Mouse (Mus musculus) limb, embryonic 15.5 days (tissue): ENCODE data around the gene Tspan6. TPM values are rescaled to one million over a fixed set of nuclear protein-coding genes. Genes with fewer than 3 reads are reported as not detected.

ENCODE experiments used
- ATAC-seq: fragments of 200-750 bp; cut with Nextera tagmentation; 2 replicates; pipeline ENCODE4 v1.8.0; 2017; ENCODE audit warnings: low read depth, moderate TSS enrichment; ENCODE audit not compliant: insufficient number of reproducible peaks, low FRiP score, low TSS enrichment
- H3K27ac ChIP-seq: fragments of 300-500 bp; sonication (generic); 2 replicates; pipeline ENCODE4 v1.5.1; 2015; ENCODE audit warnings: moderate library complexity, mild to moderate bottlenecking, inconsistent platforms
- H3K27me3 ChIP-seq: fragments of 300-500 bp; sonication (generic); 2 replicates; pipeline ENCODE4 v1.6.1; 2015; ENCODE audit warnings: inconsistent platforms
- H3K36me3 ChIP-seq: fragments of 300-500 bp; sonication (generic); 2 replicates; pipeline ENCODE4 v1.6.1; 2015; ENCODE audit warnings: inconsistent platforms
- H3K4me1 ChIP-seq: fragments of 300-500 bp; sonication (generic); 2 replicates; pipeline ENCODE4 v1.6.1; 2015; ENCODE audit warnings: inconsistent platforms
- H3K4me2 ChIP-seq: fragments of 300-500 bp; sonication (generic); 2 replicates; pipeline ENCODE4 v1.6.1; 2015; ENCODE audit warnings: mild to moderate bottlenecking, inconsistent platforms
- H3K4me3 ChIP-seq: fragments of 300-500 bp; sonication (generic); 2 replicates; pipeline ENCODE4 v1.5.1; 2015; ENCODE audit warnings: mild to moderate bottlenecking, inconsistent platforms
- H3K9ac ChIP-seq: fragments of 300-500 bp; sonication (generic); 2 replicates; pipeline ENCODE4 v1.6.1; 2015; ENCODE audit warnings: inconsistent platforms
- H3K9me3 ChIP-seq: fragments of 300-500 bp; sonication (generic); 2 replicates; pipeline ENCODE4 v1.6.1; 2016; ENCODE audit warnings: inconsistent platforms
- WGBS: fragments of 180-500 bp; shearing (Covaris S2); methylation state at CpG from one replicate; pipeline ENCODE4 v1.1.7; 2015; 5-methylcytosine and 5-hydroxymethylcytosine counted together
- polyA plus RNA-seq: library from polyadenylated mRNA; unstranded; fragments of >200 nt; fragmentation: Nextera tagmentation; extraction: Ambion mirVana; gene quantifications from 2 replicates; pipeline ENCODE4 v1.2.1, GENCODE M21; 2015

Gene Tspan6
- polyA plus RNA-seq, 1 experiment from 2014 or later = 153 TPM

DNA sequence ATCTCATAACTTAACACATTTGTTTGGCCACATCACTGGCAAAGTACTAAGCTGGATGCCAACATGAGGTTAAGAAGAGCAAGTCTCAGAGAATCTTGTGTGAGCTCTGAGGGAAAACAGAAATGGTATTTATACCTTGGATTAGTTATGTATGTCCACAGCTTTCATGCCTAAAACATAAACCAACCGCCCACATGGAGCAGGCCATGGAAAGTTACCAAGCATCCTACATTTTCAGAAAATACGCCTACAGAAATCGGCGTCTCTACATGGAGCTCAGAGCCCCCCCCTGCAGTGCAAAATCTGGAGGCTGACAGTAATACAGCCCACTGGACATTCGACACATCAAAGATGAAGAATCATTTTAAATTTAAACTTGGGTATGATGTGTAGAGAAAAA is 10.1 kb downstream of the Tspan6 start:
- Histone ChIP-seq H3K27me3 (no peaks in the 10 kb centered on the region), H3K27ac (no peak overlapping the region), H3K9me3 (no peaks in the 10 kb centered on the region), H3K4me2 (no peak overlapping the region), H3K9ac (no peak overlapping the region), H3K4me3 (no peak overlapping the region), H3K36me3 (no peaks in the 10 kb centered on the region), H3K4me1 (no peaks in the 10 kb centered on the region)
- WGBS = 80% methylated on average over 5 of the region's 5 CpGs
- ATAC-seq = no peak

DNA sequence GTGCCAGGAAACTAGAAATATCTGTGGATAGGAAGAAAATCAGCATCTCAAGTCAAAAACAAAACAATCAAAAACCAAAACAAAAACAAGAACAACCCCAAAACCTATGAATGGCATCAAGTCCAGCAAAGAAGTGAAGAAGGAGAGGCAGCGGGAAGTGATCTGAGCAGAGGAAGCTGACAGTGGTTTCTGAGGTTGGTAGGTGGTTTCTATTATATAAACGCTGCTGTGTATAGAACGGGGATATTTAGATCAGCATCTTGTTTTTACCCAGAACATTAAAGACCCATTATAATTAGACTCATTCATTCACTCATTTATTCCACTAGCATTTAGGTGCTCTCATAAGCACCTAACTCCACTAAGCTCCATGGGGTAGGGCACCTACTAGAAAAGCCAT is 10.9 kb downstream of the Tspan6 start:
- no peak overlapping the region for H3K4me2 ChIP-seq
- no peak for ATAC-seq
- 90% methylated on average over 3 of the region's 3 CpGs for WGBS
- no peaks in the 10 kb centered on the region for H3K36me3 ChIP-seq
- no peak overlapping the region for H3K27ac ChIP-seq
- H3K9me3 ChIP-seq = no peaks in the 10 kb centered on the region
- H3K9ac ChIP-seq = no peak overlapping the region
- H3K4me3 ChIP-seq = no peak overlapping the region
- no peaks in the 10 kb centered on the region for H3K27me3 ChIP-seq
- H3K4me1 ChIP-seq = no peaks in the 10 kb centered on the region

GRCm38 (mm10) chrX:133869743-133870142 is 28.5 kb downstream of the Tspan6 start:
- WGBS = 89% methylated on average over 6 of the region's 6 CpGs
- H3K4me1 ChIP-seq = no peaks in the 10 kb centered on the region
- no peak for ATAC-seq

GRCm38 (mm10) chrX:133853637-133854036 is 44.6 kb downstream of the Tspan6 start:
- H3K4me1 ChIP-seq = no peaks in the 10 kb centered on the region
- H3K36me3 ChIP-seq = no peaks in the 10 kb centered on the region
- H3K27me3 ChIP-seq = no peaks in the 10 kb centered on the region
- no peak overlapping the region for H3K27ac ChIP-seq
- no peak overlapping the region for H3K9ac ChIP-seq
- 65% methylated on average over 4 of the region's 4 CpGs for WGBS
- ATAC-seq = no peak
- H3K9me3 ChIP-seq = no peaks in the 10 kb centered on the region
- H3K4me2 ChIP-seq = no peak overlapping the region
- H3K4me3 ChIP-seq = no peak overlapping the region

More at GRCm38 (mm10) chrX:133869743-133870142, 28.5 kb downstream of the Tspan6 start:
- no peak overlapping the region for H3K27ac ChIP-seq
- H3K4me2 ChIP-seq = no peak overlapping the region
- no peaks in the 10 kb centered on the region for H3K9me3 ChIP-seq
- H3K4me3 ChIP-seq = no peak overlapping the region
- H3K9ac ChIP-seq = no peak overlapping the region
- no peaks in the 10 kb centered on the region for H3K27me3 ChIP-seq
- H3K36me3 ChIP-seq = no peaks in the 10 kb centered on the region

- no peaks in the 10 kb centered on the region for H3K36me3 ChIP-seq
- WGBS = 59% methylated on average over 5 of the region's 5 CpGs
Observed at GRCm38 (mm10) chrX:133850680-133851079, 47.5 kb downstream of the Tspan6 start, which contains the start of gene Tnmd. Gene Tnmd (plus strand): TSS chrX:133850980.

More at GRCm38 (mm10) chrX:133850680-133851079, 47.5 kb downstream of the Tspan6 start, which contains the start of gene Tnmd:
- H3K9ac ChIP-seq = no peak within 1 kb of the TSS
- no peak within 1 kb of the TSS for H3K27ac ChIP-seq
- H3K4me2 ChIP-seq = no peak within 1 kb of the TSS
- H3K9me3 ChIP-seq = no peaks in the 10 kb centered on the region
- no peak within 1 kb of the TSS for H3K4me3 ChIP-seq
- H3K27me3 ChIP-seq = no peaks in the 10 kb centered on the region
- no peak for ATAC-seq
- no peaks in the 10 kb centered on the region for H3K4me1 ChIP-seq

Other genes starting within 250 kb of the Tspan6 start
- 4.8 and 5.2 TPM in 2 replicates for gene Pcdh19, start 209.4 kb downstream of the Tspan6 start, polyA plus RNA-seq
- 316 and 346 TPM in 2 replicates for gene Tnmd, start 47.4 kb downstream of the Tspan6 start, polyA plus RNA-seq
- gene Srpx2, start 10.0 kb upstream of the Tspan6 start, polyA plus RNA-seq = 8.2 and 12.9 TPM in 2 replicates
- 2.5 and 2.9 TPM in 2 replicates for gene Sytl4, start 83.4 kb upstream of the Tspan6 start, polyA plus RNA-seq
- gene Cstf2, start 160.8 kb upstream of the Tspan6 start, polyA plus RNA-seq = 30.4 and 32.1 TPM in 2 replicates